Mouse (Mus musculus) bone marrow macrophage, adult 2 months (primary cell): ENCODE measurements around the gene Myh1. TPM values are rescaled to one million over a fixed set of nuclear protein-coding genes. Genes with fewer than 3 reads are reported as not detected.

ENCODE experiments used
- H3K27ac ChIP-seq: 2 replicates; pipeline ENCODE4 v1.5.1; 2012; ENCODE audit warnings: low read depth, low read length; ENCODE audit not compliant: insufficient read depth
- H3K4me1 ChIP-seq: 2 replicates; pipeline ENCODE4 v1.6.1; 2012; ENCODE audit warnings: low read length; ENCODE audit not compliant: control insufficient read depth, insufficient read depth
- H3K4me3 ChIP-seq: 2 replicates; pipeline ENCODE4 v1.5.1; 2012; ENCODE audit warnings: mild to moderate bottlenecking, low read length, moderate library complexity; ENCODE audit not compliant: insufficient read depth
- CTCF ChIP-seq: IDR thresholded peaks from 2 replicates; pipeline ENCODE4 v1.5.1; 2012; ENCODE audit warnings: low read depth, mild to moderate bottlenecking, low read length, moderate library complexity
- POLR2A ChIP-seq: IDR thresholded peaks from 2 replicates; pipeline ENCODE4 v1.6.1; 2012; ENCODE audit warnings: mild to moderate bottlenecking, low read depth, low read length, borderline replicate concordance
- polyA plus RNA-seq: library from polyadenylated mRNA; stranded (reverse); fragments of >200 nt; gene quantifications from 2 replicates; pipeline ENCODE4 v1.2.4, GENCODE M21; 2012; ENCODE audit not compliant: missing spikeins, insufficient read depth, insufficient read length

Myh1 gene
- polyA plus RNA-seq, 1 experiment, result 0.29 TPM

DNA sequence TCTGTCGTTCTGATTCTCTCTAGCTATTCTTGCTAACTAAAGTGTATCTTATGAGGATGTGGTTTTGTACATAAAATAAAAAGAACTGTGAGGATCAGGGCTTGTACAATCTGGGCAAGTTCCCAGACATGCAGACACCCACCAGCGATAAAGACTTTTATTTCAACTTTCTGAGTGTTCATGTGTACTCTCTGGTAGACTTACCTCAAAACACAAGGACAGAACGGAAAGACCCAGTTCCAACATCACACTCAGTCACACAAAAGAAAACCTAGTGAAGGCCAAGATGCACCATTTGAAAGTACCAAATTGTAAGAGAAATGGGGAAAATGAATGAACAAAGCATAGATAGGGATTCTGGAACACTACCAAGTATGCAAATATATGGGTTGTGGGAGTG lies 28.9 kb downstream of the Myh1 start:
- Histone ChIP-seq H3K4me1 (no peaks in the 10 kb centered on the region), H3K27ac (no peak overlapping the region), H3K4me3 (no peak overlapping the region)
- no peak for TF ChIP-seq CTCF
- no peak for TF ChIP-seq POLR2A

GRCm38 (mm10) chr11:67229166-67229565 lies 29.3 kb downstream of the Myh1 start:
- TF ChIP-seq CTCF (no peak), POLR2A (no peak)
- Histone ChIP-seq H3K27ac (no peak overlapping the region), H3K4me1 (no peaks in the 10 kb centered on the region), H3K4me3 (no peak overlapping the region)

DNA sequence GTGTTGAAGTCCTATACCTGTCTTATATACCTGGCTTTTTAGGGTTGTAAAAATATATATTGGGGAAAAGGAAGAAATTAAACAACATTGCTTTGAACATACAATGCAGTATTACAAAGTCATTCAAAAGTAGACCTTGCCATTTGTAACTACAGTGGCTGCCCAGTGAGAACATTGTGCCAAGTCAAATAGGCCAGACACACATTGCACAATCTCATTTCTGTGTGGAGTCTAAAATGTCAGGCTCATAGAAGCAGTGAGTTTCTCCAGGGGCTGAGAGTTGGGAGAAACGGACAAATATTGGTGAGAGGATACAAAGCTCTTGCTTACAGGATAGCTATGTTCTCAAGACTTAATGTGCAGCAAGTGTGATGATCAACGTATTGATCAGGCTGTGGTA lies 30.1 kb downstream of the Myh1 start:
- no peak overlapping the region for H3K27ac ChIP-seq
- TF ChIP-seq CTCF, result no peak
- TF ChIP-seq POLR2A, result no peak
- no peak overlapping the region for H3K4me3 ChIP-seq

GRCm38 (mm10) chr11:67235639-67236358 lies 35.9 kb downstream of the Myh1 start:
- no peak for TF ChIP-seq POLR2A
- no peak for TF ChIP-seq CTCF
- H3K4me3 ChIP-seq, result no peak overlapping the region
- no peak overlapping the region for H3K27ac ChIP-seq
- no peaks in the 10 kb centered on the region for H3K4me1 ChIP-seq

More for the DNA sequence above, 30.1 kb downstream of the Myh1 start:
- H3K4me1 ChIP-seq, result no peaks in the 10 kb centered on the region

DNA sequence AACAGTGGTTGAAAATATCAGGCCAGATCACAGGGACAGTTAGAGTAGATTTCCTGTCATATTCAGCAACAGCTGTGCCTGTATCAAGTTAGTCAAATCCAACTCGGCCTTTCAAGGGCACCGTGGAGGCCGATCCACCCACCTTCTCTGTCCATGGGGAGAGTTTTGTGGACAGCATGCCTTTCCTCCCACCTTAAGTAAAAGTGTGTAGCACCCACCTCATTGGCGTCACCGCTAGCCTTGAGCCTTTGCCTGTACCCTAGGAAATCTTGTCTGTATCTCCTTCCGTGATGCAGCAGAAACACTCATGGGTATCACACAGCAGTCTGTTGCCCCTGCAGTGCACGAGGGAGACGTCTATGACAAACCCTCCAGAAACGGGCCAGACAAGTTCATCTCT lies 36.9 kb downstream of the Myh1 start:
- TF ChIP-seq POLR2A, result no peak
- Histone ChIP-seq H3K4me3 (no peak overlapping the region), H3K4me1 (no peaks in the 10 kb centered on the region), H3K27ac (no peak overlapping the region)

GRCm38 (mm10) chr11:67237481-67238079 lies 37.7 kb downstream of the Myh1 start, which contains the start of gene Myh4:
Myh4 (plus strand) TSS chr11:67238029.
- no peak within 1 kb of the TSS for H3K27ac ChIP-seq
- no peak within 1 kb of the TSS for H3K4me3 ChIP-seq
- TF ChIP-seq CTCF, result no peak
- no peak for TF ChIP-seq POLR2A

GRCm38 (mm10) chr11:67241051-67241450 lies 41.2 kb downstream of the Myh1 start:
- TF ChIP-seq CTCF (no peak), POLR2A (no peak)
- Histone ChIP-seq H3K27ac (no peak overlapping the region), H3K4me3 (no peak overlapping the region), H3K4me1 (no peaks in the 10 kb centered on the region)

More at GRCm38 (mm10) chr11:67237481-67238079, 37.7 kb downstream of the Myh1 start, which contains the start of gene Myh4:
- no peaks in the 10 kb centered on the region for H3K4me1 ChIP-seq

GRCm38 (mm10) chr11:67253691-67254090 lies 53.8 kb downstream of the Myh1 start:
- H3K27ac ChIP-seq, result no peak overlapping the region
- no peak for TF ChIP-seq CTCF
- TF ChIP-seq POLR2A, result no peak
- no peaks in the 10 kb centered on the region for H3K4me1 ChIP-seq
- no peak overlapping the region for H3K4me3 ChIP-seq

DNA sequence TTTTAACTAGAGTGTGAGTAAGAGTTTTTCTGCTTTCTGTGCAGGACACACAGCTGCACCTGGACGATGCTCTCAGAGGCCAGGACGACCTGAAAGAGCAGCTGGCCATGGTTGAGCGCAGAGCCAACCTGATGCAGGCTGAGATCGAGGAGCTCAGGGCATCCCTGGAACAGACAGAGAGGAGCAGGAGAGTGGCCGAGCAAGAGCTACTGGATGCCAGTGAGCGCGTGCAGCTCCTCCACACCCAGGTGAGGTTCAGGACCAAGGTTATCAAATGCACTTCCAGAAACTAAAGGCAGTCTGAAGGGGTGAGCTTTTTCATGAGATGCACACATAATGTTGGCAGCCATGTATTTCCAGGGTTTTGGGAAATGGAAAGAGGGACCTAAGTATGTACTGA lies 57.2 kb downstream of the Myh1 start:
- no peak overlapping the region for H3K4me3 ChIP-seq
- TF ChIP-seq CTCF (no peak), POLR2A (no peak)
- no peaks in the 10 kb centered on the region for H3K4me1 ChIP-seq
- no peak overlapping the region for H3K27ac ChIP-seq

- no peaks in the 10 kb centered on the region for H3K4me1 ChIP-seq
- H3K27ac ChIP-seq, result no peak overlapping the region
- TF ChIP-seq CTCF (no peak), POLR2A (no peak)
- H3K4me3 ChIP-seq, result no peak overlapping the region
These were observed 61.1 kb downstream of the Myh1 start for GRCm38 (mm10) chr11:67260956-67261355.

Other genes starting within 250 kb of the Myh1 start
- not detected in 2 replicates for gene Tmem238l, start 243.4 kb upstream of the Myh1 start, polyA plus RNA-seq
- 6.7 and 8.1 TPM in 2 replicates for gene Tmem220, start 174.9 kb upstream of the Myh1 start, polyA plus RNA-seq
- 29.4 and 30.6 TPM in 2 replicates for gene Adprm, start 147.5 kb upstream of the Myh1 start, polyA plus RNA-seq
- gene Sco1, start 147.4 kb upstream of the Myh1 start, polyA plus RNA-seq, result 8.7 and 8.8 TPM in 2 replicates
- gene Myh3, start 121.8 kb upstream of the Myh1 start, polyA plus RNA-seq, result not detected in 2 replicates
- gene Myh2, start 29.0 kb upstream of the Myh1 start, polyA plus RNA-seq, result not detected in 2 replicates
- 0.27 and 0.41 TPM in 2 replicates for gene Myh4, start 38.0 kb downstream of the Myh1 start, polyA plus RNA-seq
- not detected in 2 replicates for gene Myh8, start 77.1 kb downstream of the Myh1 start, polyA plus RNA-seq
- gene Myh13, start 121.6 kb downstream of the Myh1 start, polyA plus RNA-seq, result not detected in 2 replicates